Mouse (Mus musculus): ENCODE results near the gene Exog. TPM values are rescaled to one million over a fixed set of nuclear protein-coding genes. Genes with fewer than 3 reads are reported as not detected.
A peak's percentile ranks its signal among the peaks of the same experiment; 100 is the strongest.

Gene Exog
- polyA plus RNA-seq, 1 experiment from 2014 or later = 28.4 TPM

DNA sequence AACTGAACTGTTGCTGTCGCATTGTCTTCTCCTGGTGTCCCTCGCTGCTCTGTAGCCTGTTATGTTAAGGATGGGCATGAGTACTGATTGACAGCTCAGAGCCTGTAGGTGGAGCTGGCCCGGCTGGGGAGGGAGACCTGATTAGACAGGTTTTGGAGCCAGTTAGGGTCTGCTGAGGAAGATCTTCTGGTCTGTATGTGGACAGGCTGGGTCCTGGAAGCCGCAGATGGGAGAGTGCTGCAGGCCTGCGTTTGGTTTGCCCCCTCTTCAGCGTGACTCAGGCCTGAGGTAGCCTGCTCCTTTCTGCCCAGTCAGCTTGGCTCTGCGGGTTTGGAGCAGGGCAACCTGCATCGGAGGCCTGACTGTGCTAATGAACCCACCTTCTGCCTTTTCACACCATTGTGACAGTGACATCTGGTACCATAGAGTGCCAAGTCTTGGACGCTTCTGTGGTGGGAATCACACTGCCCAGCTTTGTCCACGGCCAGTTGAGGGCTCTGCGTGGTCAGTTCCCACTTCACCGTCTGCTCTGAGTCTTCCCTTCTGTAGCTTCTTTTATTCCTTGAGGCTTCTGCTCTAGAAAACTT lies 24.8 kb upstream of the Exog start:
- Histone ChIP-seq H3K9me3 (no peaks in the 10 kb centered on the region), H3K4me3 (no peak overlapping the region), H3K9ac (no peak overlapping the region), H3K27ac (no peak overlapping the region), H3K4me2 (no peak overlapping the region), H3K36me3 (no peaks in the 10 kb centered on the region), H3K27me3 (no peaks in the 10 kb centered on the region), H3K4me1 (peaks cover 50% of the 10 kb centered on the region)
- no peak for ATAC-seq (ENCODE audit: insufficient number of reproducible peaks, low FRiP score, low TSS enrichment, low read depth)
- WGBS = 82% methylated on average over 12 of the region's 12 CpGs

DNA sequence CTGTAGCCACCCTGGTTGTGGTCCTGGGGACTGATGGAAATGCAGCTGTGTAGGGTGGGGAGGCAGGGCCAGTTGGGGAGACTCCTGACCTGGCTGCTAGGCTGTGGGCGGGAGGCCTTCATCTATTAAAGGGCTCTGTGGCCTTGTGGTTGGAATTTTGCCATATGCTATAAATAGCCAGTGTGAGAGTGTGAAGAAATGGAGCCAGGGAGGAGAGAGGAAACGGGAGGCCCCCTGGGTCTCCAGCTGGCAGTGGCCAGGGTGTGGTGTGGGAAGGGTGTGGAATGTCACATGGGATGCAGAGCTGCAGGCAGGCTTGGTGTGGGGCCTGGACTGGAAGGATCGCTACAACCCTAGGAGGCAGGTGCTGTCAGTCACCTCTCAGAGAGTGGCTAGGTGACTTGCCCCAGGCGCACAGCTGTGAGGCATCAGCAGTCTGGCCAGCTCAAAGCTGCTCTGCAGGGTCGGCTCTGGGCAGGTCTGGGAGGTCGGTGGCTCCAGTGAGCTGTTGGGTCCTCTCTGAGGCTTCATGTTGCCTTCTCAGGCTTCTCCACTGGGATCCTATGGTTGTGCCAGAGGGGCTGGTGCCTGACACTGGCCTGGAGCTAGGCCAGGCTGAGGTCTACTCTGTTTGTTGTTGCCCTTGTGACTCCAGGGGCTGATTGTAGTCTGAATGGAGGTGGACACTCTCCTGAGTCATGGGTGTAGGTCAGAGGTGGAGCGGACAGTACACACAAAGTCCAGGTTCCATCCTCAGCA lies 19.3 kb upstream of the Exog start:
- peaks cover 12% of the 10 kb centered on the region for H3K36me3 ChIP-seq
- ATAC-seq (ENCODE audit: insufficient number of reproducible peaks, low FRiP score, low TSS enrichment, low read depth) = peak; percentile 83
- peaks cover 56% of the 10 kb centered on the region for H3K4me1 ChIP-seq
- H3K27me3 ChIP-seq = no peaks in the 10 kb centered on the region
- peak overlapping the region; percentile 69 for H3K27ac ChIP-seq
- no peak overlapping the region for H3K9ac ChIP-seq
- WGBS = 21% methylated on average over 7 of the region's 7 CpGs
- no peaks in the 10 kb centered on the region for H3K9me3 ChIP-seq
- no peak overlapping the region for H3K4me3 ChIP-seq
- H3K4me2 ChIP-seq = 0 out of 2 replicates have a peak overlapping the region, but pooled peaks have one; percentile 5

DNA sequence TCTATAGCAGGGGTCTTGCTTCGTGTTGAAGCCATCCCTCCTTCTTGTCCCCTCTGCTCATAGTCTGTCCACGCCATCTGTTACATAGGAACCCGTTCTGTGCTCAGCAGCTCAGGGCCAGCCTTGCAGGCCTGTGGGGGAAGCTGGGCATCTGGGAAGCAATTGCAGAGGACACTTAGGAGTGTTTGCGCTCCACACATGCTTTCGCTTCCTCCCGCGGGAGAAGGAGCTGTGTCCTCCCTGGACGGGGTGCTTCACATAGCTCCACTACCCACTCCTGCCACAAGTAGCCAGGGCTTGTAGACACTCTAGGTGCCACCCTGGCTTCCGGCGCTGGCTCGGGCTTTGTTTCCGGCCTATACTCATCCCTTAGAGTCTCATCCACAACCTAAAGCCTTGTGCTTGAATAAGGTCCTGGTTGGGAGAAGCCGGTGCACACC lies 18.7 kb upstream of the Exog start:
- Histone ChIP-seq H3K9ac (no peak overlapping the region), H3K27ac (peak overlapping the region; percentile 69; the same call in 1 of the 2 replicates), H3K4me1 (peaks cover 51% of the 10 kb centered on the region), H3K4me2 (no peak overlapping the region), H3K27me3 (no peaks in the 10 kb centered on the region), H3K9me3 (no peaks in the 10 kb centered on the region), H3K4me3 (no peak overlapping the region), H3K36me3 (peaks cover 13% of the 10 kb centered on the region)
- WGBS = 81% methylated on average over 13 of the region's 13 CpGs
- no peak for ATAC-seq (ENCODE audit: insufficient number of reproducible peaks, low FRiP score, low TSS enrichment, low read depth)

DNA sequence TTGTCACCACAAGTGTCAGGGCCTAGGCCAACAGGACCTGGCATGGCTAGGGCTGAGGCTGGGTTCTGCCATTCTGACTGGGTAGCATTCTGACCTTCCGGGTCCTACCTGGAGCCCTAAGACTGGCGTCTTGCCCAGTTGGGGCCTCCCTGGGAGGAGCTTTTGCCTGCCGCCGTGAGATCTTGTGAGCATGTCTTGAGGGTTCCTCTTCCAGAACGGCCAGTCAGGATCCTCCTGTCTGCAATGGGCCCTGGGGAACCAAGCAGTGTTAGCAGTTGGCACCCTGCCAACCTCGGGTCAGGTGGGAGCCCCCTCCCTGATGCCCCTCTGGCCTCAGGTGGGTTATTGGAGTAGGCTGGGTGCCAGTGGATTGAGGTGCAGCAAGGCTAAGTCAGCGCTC lies 18.3 kb upstream of the Exog start:
- Histone ChIP-seq H3K9me3 (no peaks in the 10 kb centered on the region), H3K4me3 (no peak overlapping the region), H3K9ac (no peak overlapping the region), H3K4me2 (no peak overlapping the region), H3K36me3 (peaks cover 16% of the 10 kb centered on the region), H3K27me3 (no peaks in the 10 kb centered on the region), H3K4me1 (peaks cover 51% of the 10 kb centered on the region), H3K27ac (no peak overlapping the region)
- no peak for ATAC-seq (ENCODE audit: insufficient number of reproducible peaks, low FRiP score, low TSS enrichment, low read depth)
- WGBS = 54% methylated on average over 7 of the region's 7 CpGs

DNA sequence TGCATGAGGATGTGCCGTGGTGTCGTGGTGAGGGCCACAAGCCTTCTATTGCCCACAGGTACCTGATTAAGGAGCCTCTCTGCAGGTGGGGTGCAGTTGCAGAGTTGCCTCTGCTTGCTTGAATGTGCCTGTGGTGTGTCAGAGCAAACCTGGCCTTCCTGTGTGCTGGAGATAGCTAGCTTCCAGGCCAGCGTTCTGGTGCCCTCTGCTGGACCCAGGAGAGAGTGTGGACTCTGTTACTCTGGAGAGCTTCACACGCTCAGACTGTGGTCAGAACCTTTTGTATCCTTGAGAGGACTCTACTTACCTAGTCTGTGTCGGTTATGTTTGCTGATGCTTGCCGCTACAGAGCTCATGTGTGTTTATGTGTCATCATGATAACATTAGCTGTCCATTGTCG lies 14.4 kb upstream of the Exog start:
- H3K36me3 ChIP-seq = peaks cover 46% of the 10 kb centered on the region
- no peak for ATAC-seq (ENCODE audit: insufficient number of reproducible peaks, low FRiP score, low TSS enrichment, low read depth)

DNA sequence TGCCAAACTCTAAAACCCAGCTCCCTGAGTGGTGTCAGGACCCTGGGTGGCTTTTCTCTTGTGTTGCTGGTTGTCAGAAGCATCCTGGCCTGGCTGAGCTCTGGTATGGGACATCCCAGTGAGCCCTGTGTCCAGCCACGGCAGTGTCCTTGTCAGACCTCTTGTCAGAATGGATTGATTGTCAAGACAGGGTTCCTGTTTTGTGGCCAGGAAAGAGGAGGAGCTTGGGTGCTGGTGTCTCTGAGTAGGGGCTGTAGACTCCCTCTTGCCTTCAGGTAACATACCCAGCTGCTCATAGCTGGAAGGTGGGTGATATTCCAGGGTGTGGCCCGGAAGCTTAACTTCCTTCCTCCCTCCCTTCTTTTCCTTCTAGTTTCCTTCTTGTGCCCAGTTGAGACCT lies 8.9 kb upstream of the Exog start:
- H3K27me3 ChIP-seq = no peaks in the 10 kb centered on the region
- H3K4me1 ChIP-seq = no peaks in the 10 kb centered on the region
- H3K9me3 ChIP-seq = no peaks in the 10 kb centered on the region
- no peak overlapping the region for H3K4me3 ChIP-seq
- H3K9ac ChIP-seq = no peak overlapping the region
- ATAC-seq (ENCODE audit: insufficient number of reproducible peaks, low FRiP score, low TSS enrichment, low read depth) = no peak
- no peak overlapping the region for H3K27ac ChIP-seq
- H3K36me3 ChIP-seq = peaks cover 46% of the 10 kb centered on the region
- no peak overlapping the region for H3K4me2 ChIP-seq
- 83% methylated on average over 2 of the region's 2 CpGs for WGBS

More for the DNA sequence above, 14.4 kb upstream of the Exog start:
- Histone ChIP-seq H3K27me3 (no peaks in the 10 kb centered on the region), H3K4me1 (peaks cover 29% of the 10 kb centered on the region), H3K9me3 (no peaks in the 10 kb centered on the region), H3K4me2 (no peak overlapping the region), H3K4me3 (no peak overlapping the region), H3K9ac (no peak overlapping the region), H3K27ac (no peak overlapping the region)
- 50% methylated on average over 7 of the region's 7 CpGs for WGBS

DNA sequence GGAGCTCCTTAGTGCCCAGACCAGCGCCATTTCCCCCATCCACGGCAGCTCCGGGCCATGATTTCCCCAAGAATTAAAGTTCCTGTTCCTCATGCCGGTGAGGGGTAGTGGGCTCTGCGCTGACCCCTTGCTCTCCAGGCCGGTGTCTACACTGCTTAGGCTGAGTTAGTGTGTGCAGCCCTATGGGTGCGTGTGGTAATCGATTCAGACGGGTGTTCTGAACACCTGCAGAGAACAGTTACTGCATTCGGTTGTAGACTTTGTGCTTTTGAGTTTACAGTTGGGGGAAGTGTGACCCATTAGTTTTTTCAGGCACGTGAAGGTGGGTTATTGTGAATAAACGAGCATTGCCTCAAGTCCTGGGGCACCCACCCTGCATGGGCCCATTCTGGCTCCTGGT lies 6.7 kb upstream of the Exog start:
- H3K4me1 ChIP-seq = no peaks in the 10 kb centered on the region
- no peak overlapping the region for H3K4me3 ChIP-seq
- peaks cover 27% of the 10 kb centered on the region for H3K36me3 ChIP-seq
- no peak for ATAC-seq (ENCODE audit: insufficient number of reproducible peaks, low FRiP score, low TSS enrichment, low read depth)
- H3K27me3 ChIP-seq = no peaks in the 10 kb centered on the region
- H3K27ac ChIP-seq = no peak overlapping the region
- no peak overlapping the region for H3K9ac ChIP-seq
- WGBS = 89% methylated on average over 12 of the region's 12 CpGs
- H3K4me2 ChIP-seq = no peak overlapping the region
- H3K9me3 ChIP-seq = no peaks in the 10 kb centered on the region

DNA sequence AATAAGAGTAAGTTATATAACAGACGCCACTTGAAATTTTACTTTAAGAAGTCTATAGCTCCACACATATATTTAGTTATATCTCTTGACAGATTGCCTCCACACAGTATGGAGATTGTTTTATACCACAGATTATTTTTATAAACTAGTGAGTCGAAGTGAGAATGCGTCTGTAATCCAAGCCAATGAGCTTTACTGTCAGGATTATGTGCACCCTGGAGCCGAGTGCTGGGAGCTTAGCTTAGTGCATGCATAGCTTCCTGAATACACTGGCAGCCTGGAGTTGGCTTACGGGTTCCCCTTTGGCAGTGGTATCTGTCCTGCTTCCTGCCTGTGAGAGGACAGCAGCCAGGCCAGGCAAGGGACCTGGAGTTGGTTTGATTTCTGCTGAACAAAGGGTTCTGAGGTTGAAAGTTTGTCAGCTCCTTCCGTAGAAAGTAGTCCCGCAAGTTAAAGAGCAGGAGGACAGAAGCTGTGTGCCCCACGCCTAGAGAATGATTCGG lies 6.2 kb upstream of the Exog start:
- H3K36me3 ChIP-seq = peaks cover 24% of the 10 kb centered on the region
- H3K4me2 ChIP-seq = no peak overlapping the region
- no peaks in the 10 kb centered on the region for H3K4me1 ChIP-seq
- no peak overlapping the region for H3K4me3 ChIP-seq
- WGBS = 92% methylated on average over 9 of the region's 9 CpGs
- no peak overlapping the region for H3K27ac ChIP-seq
- ATAC-seq (ENCODE audit: insufficient number of reproducible peaks, low FRiP score, low TSS enrichment, low read depth) = no peak
- H3K9me3 ChIP-seq = no peaks in the 10 kb centered on the region
- H3K27me3 ChIP-seq = no peaks in the 10 kb centered on the region
- no peak overlapping the region for H3K9ac ChIP-seq

DNA sequence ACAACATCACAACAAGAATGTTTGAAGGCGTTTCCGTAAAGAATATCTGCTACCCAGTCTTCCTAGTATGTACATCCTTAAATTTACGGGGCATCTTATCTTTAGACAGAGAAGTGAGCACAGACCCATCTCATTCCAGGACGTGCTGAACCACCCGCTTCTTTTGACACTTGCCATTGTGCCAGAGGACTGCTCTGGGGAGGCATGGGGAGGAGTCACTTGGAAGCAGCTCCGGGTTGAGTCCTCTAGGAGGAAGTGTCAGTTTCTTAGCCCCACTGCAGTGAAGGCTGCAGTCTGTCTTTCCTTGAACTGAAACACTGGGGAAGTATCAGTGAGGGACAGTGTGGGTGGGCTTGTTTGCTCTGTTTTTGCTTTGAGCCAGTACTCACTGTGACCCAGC lies 994 bp downstream of the Exog start:
- Histone ChIP-seq H3K9ac (peak overlapping the region; percentile 92), H3K27ac (no peak overlapping the region), H3K9me3 (no peaks in the 10 kb centered on the region), H3K4me3 (peak overlapping the region; percentile 91), H3K36me3 (peaks cover 39% of the 10 kb centered on the region), H3K27me3 (no peaks in the 10 kb centered on the region), H3K4me1 (peaks cover 14% of the 10 kb centered on the region), H3K4me2 (peak overlapping the region; percentile 82)
- no peak for ATAC-seq (ENCODE audit: insufficient number of reproducible peaks, low FRiP score, low TSS enrichment, low read depth)
- 38% methylated on average over 6 of the region's 6 CpGs for WGBS

DNA sequence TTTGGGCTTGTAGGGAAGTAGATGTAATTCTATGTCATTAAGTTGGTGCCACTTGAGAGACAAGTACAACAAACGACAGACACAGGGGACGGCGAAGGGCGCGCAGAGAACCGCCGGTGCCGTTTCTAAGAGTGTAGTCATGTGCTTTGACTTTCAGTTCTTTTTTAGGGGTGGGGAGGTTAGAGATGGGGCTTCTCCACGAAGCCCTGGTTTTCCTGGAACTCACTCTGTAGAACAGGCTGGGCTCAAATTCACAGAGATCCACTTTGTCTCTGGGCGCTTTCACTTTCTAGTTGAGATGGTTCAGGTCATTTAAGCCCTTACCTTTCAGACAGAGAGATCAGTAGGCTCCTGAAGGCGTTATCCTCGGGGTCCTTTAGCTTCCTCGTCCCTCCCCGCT lies 11.2 kb downstream of the Exog start:
- peaks cover 50% of the 10 kb centered on the region for H3K36me3 ChIP-seq
- H3K4me3 ChIP-seq = no peak overlapping the region
- H3K4me1 ChIP-seq = no peaks in the 10 kb centered on the region
- H3K27ac ChIP-seq = no peak overlapping the region
- 84% methylated on average over 14 of the region's 14 CpGs for WGBS
- no peak overlapping the region for H3K4me2 ChIP-seq
- H3K27me3 ChIP-seq = no peaks in the 10 kb centered on the region
- no peak for ATAC-seq (ENCODE audit: insufficient number of reproducible peaks, low FRiP score, low TSS enrichment, low read depth)
- H3K9me3 ChIP-seq = no peaks in the 10 kb centered on the region
- H3K9ac ChIP-seq = no peak overlapping the region

DNA sequence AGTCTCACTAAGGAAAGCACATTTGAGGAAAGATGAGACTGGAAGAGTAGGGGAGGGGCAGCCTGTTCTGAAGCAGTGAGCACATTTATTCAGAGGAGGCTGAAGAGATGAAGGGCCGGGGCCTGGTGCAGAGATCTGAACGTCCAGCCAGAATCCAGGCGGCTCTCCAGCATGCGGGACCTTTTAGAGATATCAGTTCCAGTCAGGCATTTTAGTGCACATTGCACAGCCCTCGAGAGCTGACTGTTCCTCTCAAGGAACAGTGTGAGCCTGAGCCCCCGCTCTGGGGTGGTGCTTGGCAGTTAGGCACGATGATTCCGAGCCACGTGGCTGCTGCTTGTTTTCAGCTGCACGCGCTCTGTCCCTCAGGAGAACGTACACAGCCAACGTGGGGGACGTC lies 12.4 kb downstream of the Exog start:
- Histone ChIP-seq H3K36me3 (peaks cover 46% of the 10 kb centered on the region), H3K9ac (no peak overlapping the region), H3K9me3 (no peaks in the 10 kb centered on the region), H3K27ac (no peak overlapping the region), H3K4me2 (no peak overlapping the region), H3K4me3 (no peak overlapping the region), H3K27me3 (no peaks in the 10 kb centered on the region), H3K4me1 (no peaks in the 10 kb centered on the region)
- 85% methylated on average over 14 of the region's 14 CpGs for WGBS
- ATAC-seq (ENCODE audit: insufficient number of reproducible peaks, low FRiP score, low TSS enrichment, low read depth) = no peak

DNA sequence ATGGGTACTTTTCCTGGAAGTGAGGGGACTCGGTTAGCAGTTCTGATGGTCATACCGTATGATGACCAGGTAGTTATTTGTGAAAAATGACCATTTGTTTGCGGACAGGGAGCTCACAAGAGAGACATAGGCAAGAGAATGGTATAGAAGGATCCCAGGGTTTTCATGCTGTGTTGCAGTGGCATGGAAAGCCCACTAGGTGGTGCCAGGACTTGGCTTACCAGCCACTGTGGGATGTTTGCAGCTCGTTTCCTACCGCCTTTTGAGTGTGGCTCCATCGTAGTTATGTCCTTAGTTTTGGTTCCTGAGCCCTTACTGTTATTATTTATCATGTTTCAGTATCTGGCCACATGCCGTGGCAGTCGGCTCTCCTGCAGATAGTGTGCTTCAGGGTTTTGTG lies 15.7 kb downstream of the Exog start:
- Histone ChIP-seq H3K4me2 (no peak overlapping the region), H3K9me3 (no peaks in the 10 kb centered on the region), H3K4me1 (no peaks in the 10 kb centered on the region), H3K9ac (no peak overlapping the region), H3K27me3 (no peaks in the 10 kb centered on the region), H3K4me3 (no peak overlapping the region), H3K27ac (no peak overlapping the region), H3K36me3 (peaks cover 61% of the 10 kb centered on the region)
- ATAC-seq (ENCODE audit: insufficient number of reproducible peaks, low FRiP score, low TSS enrichment, low read depth) = no peak
- WGBS = 48% methylated on average over 8 of the region's 8 CpGs

All from limb, embryonic 15.5 days (tissue).